Mouse (Mus musculus) kidney, postnatal 25 days (tissue): Measurements from ENCODE around the gene Adgrg3.

Experiments
- DNase-seq, 2 experiments: peaks; one replicate each; pipeline ENCODE4 v3.0.0; 2021; ENCODE audit warnings: mixed read lengths in 2 of 2

The Adgrg3 gene

GRCm38 (mm10) chr8:95081650-95082049 is 64.2 kb downstream of the Adgrg3 start:
- no peak for DNase-seq

GRCm38 (mm10) chr8:95084261-95084660 is 66.8 kb downstream of the Adgrg3 start:
- no peak for DNase-seq

- DNase-seq = no peak
These were observed 67.4 kb downstream of the Adgrg3 start for GRCm38 (mm10) chr8:95084744-95085431.

- DNase-seq = no peak
These were observed 68.1 kb downstream of the Adgrg3 start for GRCm38 (mm10) chr8:95085432-95086141.

GRCm38 (mm10) chr8:95093574-95093973 is 76.1 kb downstream of the Adgrg3 start:
- peak; percentile 83 to 86 for DNase-seq
